Mouse (Mus musculus) urinary bladder, postnatal 4 days (tissue): ENCODE measurements around the gene Cept1.
"Not testable (repeated sequence)": the region's sequence is repeated elsewhere in the genome, so short reads cannot be mapped to it uniquely, and the experiment has no call there.

Experiments
- DNase-seq, 2 experiments: peaks; one replicate each; pipeline ENCODE4 v3.0.0; 2021 to 2022; ENCODE audit warnings: low spot score in 2 of 2

Gene Cept1

GRCm38 (mm10) chr3:106547171-106547923 lies at the start of gene Cept1, which contains the start of gene Dram2:
TSS of gene Cept1 (minus strand) at chr3:106547802.
TSS of gene Dram2 (plus strand) at chr3:106547798.
- DNase-seq, result peak; percentile 86 to 90

- DNase-seq, result not testable (repeated sequence)
Measured at GRCm38 (mm10) chr3:106593631-106594030, 46.0 kb upstream of the Cept1 start.

- DNase-seq, result no peak
Measured at GRCm38 (mm10) chr3:106579296-106579695, 31.7 kb upstream of the Cept1 start.

- no peak for DNase-seq
Measured at GRCm38 (mm10) chr3:106573191-106573590, 25.6 kb upstream of the Cept1 start.

- no peak for DNase-seq
Measured at GRCm38 (mm10) chr3:106565876-106566275, 18.3 kb upstream of the Cept1 start.

GRCm38 (mm10) chr3:106558271-106558670 lies 10.7 kb upstream of the Cept1 start:
- no peak for DNase-seq

- DNase-seq, result no peak
Measured at GRCm38 (mm10) chr3:106555743-106556250, 8.2 kb upstream of the Cept1 start.

GRCm38 (mm10) chr3:106553411-106553810 lies 5.8 kb upstream of the Cept1 start:
- no peak for DNase-seq

- no peak for DNase-seq
Measured at GRCm38 (mm10) chr3:106548971-106549370, 1.4 kb upstream of the Cept1 start.

- DNase-seq, result no peak
Measured at GRCm38 (mm10) chr3:106547924-106548539, 430 bp upstream of the Cept1 start.

- DNase-seq, result no peak
Measured at GRCm38 (mm10) chr3:106544721-106545316, 2.8 kb downstream of the Cept1 start.

GRCm38 (mm10) chr3:106533277-106533676 lies 14.3 kb downstream of the Cept1 start:
- DNase-seq, result no peak

GRCm38 (mm10) chr3:106528032-106528431 lies 19.6 kb downstream of the Cept1 start:
- no peak for DNase-seq

GRCm38 (mm10) chr3:106526411-106526810 lies 21.2 kb downstream of the Cept1 start:
- no peak for DNase-seq

- no peak for DNase-seq
Measured at GRCm38 (mm10) chr3:106522730-106523129, 24.9 kb downstream of the Cept1 start.

- no peak for DNase-seq
Measured at GRCm38 (mm10) chr3:106515016-106515415, 32.6 kb downstream of the Cept1 start.

- no peak for DNase-seq
Measured at GRCm38 (mm10) chr3:106510669-106511068, 36.9 kb downstream of the Cept1 start.

- DNase-seq, result no peak
Measured at GRCm38 (mm10) chr3:106502892-106503291, 44.7 kb downstream of the Cept1 start.

GRCm38 (mm10) chr3:106500510-106500909 lies 47.1 kb downstream of the Cept1 start:
- no peak for DNase-seq

GRCm38 (mm10) chr3:106496996-106497395 lies 50.6 kb downstream of the Cept1 start:
- DNase-seq, result no peak

GRCm38 (mm10) chr3:106496045-106496721 lies 51.4 kb downstream of the Cept1 start:
- no peak for DNase-seq
